Mouse (Mus musculus): ENCODE data around the gene Gm4565. TPM values are rescaled to one million over a fixed set of nuclear protein-coding genes. Genes with fewer than 3 reads are reported as not detected.
"Not testable (repeated sequence)": the region's sequence is repeated elsewhere in the genome, so short reads cannot be mapped to it uniquely, and the experiment has no call there.

Gm4565 gene
- not detected in 3 replicates for total RNA-seq (2017)

- ATAC-seq (replicated peaks; ENCODE audit: insufficient number of reproducible peaks, low FRiP score, low TSS enrichment, poor library complexity, severe bottlenecking): not testable (repeated sequence)
Observed at GRCm38 (mm10) chr7:22588027-22588426, at the start of gene Gm4565. Gene Gm4565, minus strand, starts transcription at chr7:22588127.

- not testable (repeated sequence) for ATAC-seq (replicated peaks; ENCODE audit: insufficient number of reproducible peaks, low FRiP score, low TSS enrichment, poor library complexity, severe bottlenecking)
Observed at GRCm38 (mm10) chr7:22565243-22565642, 22.7 kb downstream of the Gm4565 start, which contains the start of gene Gm4201. Gene Gm4201, minus strand, starts transcription at chr7:22565343.

GRCm38 (mm10) chr7:22534787-22535186 lies 53.1 kb downstream of the Gm4565 start, which contains the start of gene Gm8677:
Gene Gm8677, minus strand, starts transcription at chr7:22534887.
- not testable (repeated sequence) for ATAC-seq (replicated peaks; ENCODE audit: insufficient number of reproducible peaks, low FRiP score, low TSS enrichment, poor library complexity, severe bottlenecking)

Other genes starting within 250 kb of the Gm4565 start
- not detected in 3 replicates for gene Gm8660, start 217.1 kb downstream of the Gm4565 start, total RNA-seq (2017)
- not detected in 3 replicates for gene Vmn1r148, start 174.5 kb downstream of the Gm4565 start, total RNA-seq (2017)
- not detected in 3 replicates for gene Vmn1r149, start 149.9 kb downstream of the Gm4565 start, total RNA-seq (2017)
- not detected in 3 replicates for gene Gm10665, start 124.1 kb downstream of the Gm4565 start, total RNA-seq (2017)
- not detected in 3 replicates for gene Vmn1r151, start 88.4 kb downstream of the Gm4565 start, total RNA-seq (2017)
- gene Vmn1r152, start 65.2 kb downstream of the Gm4565 start, total RNA-seq (2017): not detected in 3 replicates
- gene Gm8677, start 53.2 kb downstream of the Gm4565 start, total RNA-seq (2017): not detected in 3 replicates
- gene Gm4201, start 22.8 kb downstream of the Gm4565 start, total RNA-seq (2017): not detected in 3 replicates
- not detected in 3 replicates for gene Vmn1r155, start 69.9 kb upstream of the Gm4565 start, total RNA-seq (2017)
- gene Gm8693, start 104.2 kb upstream of the Gm4565 start, total RNA-seq (2017): not detected in 3 replicates
- gene Gm4567, start 131.6 kb upstream of the Gm4565 start, total RNA-seq (2017): not detected in 3 replicates
- gene Vmn1r157, start 173.6 kb upstream of the Gm4565 start, total RNA-seq (2017): not detected in 3 replicates
- not detected in 3 replicates for gene Vmn1r158, start 202.7 kb upstream of the Gm4565 start, total RNA-seq (2017)